Mouse (Mus musculus): ENCODE measurements around the gene Aco1.

Aco1 gene

GRCm38 (mm10) chr4:40156582-40157499 lies 14.0 kb downstream of the Aco1 start:
- no peak for DNase-seq (ENCODE audit: low read depth, low spot score)

GRCm38 (mm10) chr4:40157500-40158223 lies 14.8 kb downstream of the Aco1 start:
- DNase-seq (ENCODE audit: low read depth, low spot score): no peak

GRCm38 (mm10) chr4:40158224-40158540 lies 15.3 kb downstream of the Aco1 start:
- DNase-seq (ENCODE audit: low read depth, low spot score): no peak

GRCm38 (mm10) chr4:40160591-40161434 lies 17.9 kb downstream of the Aco1 start:
- no peak for DNase-seq (ENCODE audit: low read depth, low spot score)

- no peak for DNase-seq (ENCODE audit: low read depth, low spot score)
Measured at GRCm38 (mm10) chr4:40163646-40164045, 20.8 kb downstream of the Aco1 start.

- no peak for DNase-seq (ENCODE audit: low read depth, low spot score)
Measured at GRCm38 (mm10) chr4:40171477-40171876, 28.6 kb downstream of the Aco1 start.

GRCm38 (mm10) chr4:40172336-40172735 lies 29.5 kb downstream of the Aco1 start:
- DNase-seq (ENCODE audit: low read depth, low spot score): no peak

GRCm38 (mm10) chr4:40174321-40174720 lies 31.4 kb downstream of the Aco1 start:
- no peak for DNase-seq (ENCODE audit: low read depth, low spot score)

- no peak for DNase-seq (ENCODE audit: low read depth, low spot score)
Measured at GRCm38 (mm10) chr4:40178584-40178983, 35.7 kb downstream of the Aco1 start.

GRCm38 (mm10) chr4:40180046-40180445 lies 37.2 kb downstream of the Aco1 start:
- no peak for DNase-seq (ENCODE audit: low read depth, low spot score)

- no peak for DNase-seq (ENCODE audit: low read depth, low spot score)
Measured at GRCm38 (mm10) chr4:40181681-40182080, 38.8 kb downstream of the Aco1 start.

- peak; percentile 6 for DNase-seq (ENCODE audit: low read depth, low spot score)
Measured at GRCm38 (mm10) chr4:40182651-40183320, 39.9 kb downstream of the Aco1 start.

- DNase-seq (ENCODE audit: low read depth, low spot score): no peak
Measured at GRCm38 (mm10) chr4:40183781-40184180, 40.9 kb downstream of the Aco1 start.

GRCm38 (mm10) chr4:40184470-40184869 lies 41.6 kb downstream of the Aco1 start:
- DNase-seq (ENCODE audit: low read depth, low spot score): no peak

GRCm38 (mm10) chr4:40187956-40188355 lies 45.1 kb downstream of the Aco1 start:
- DNase-seq (ENCODE audit: low read depth, low spot score): no peak

- no peak for DNase-seq (ENCODE audit: low read depth, low spot score)
Measured at GRCm38 (mm10) chr4:40192246-40192645, 49.4 kb downstream of the Aco1 start.

GRCm38 (mm10) chr4:40193461-40193860 lies 50.6 kb downstream of the Aco1 start:
- DNase-seq (ENCODE audit: low read depth, low spot score): no peak

- no peak for DNase-seq (ENCODE audit: low read depth, low spot score)
Measured at GRCm38 (mm10) chr4:40195336-40195735, 52.5 kb downstream of the Aco1 start.

- DNase-seq (ENCODE audit: low read depth, low spot score): no peak
Measured at GRCm38 (mm10) chr4:40202205-40202604, 59.3 kb downstream of the Aco1 start.

- no peak for DNase-seq (ENCODE audit: low read depth, low spot score)
Measured at GRCm38 (mm10) chr4:40204374-40204773, 61.5 kb downstream of the Aco1 start.

GRCm38 (mm10) chr4:40205231-40205903 lies 62.5 kb downstream of the Aco1 start:
- no peak for DNase-seq (ENCODE audit: low read depth, low spot score)
